Mouse (Mus musculus): ENCODE measurements around the gene Haus7. TPM values are rescaled to one million over a fixed set of nuclear protein-coding genes. Genes with fewer than 3 reads are reported as not detected.
A peak's percentile ranks its signal among the peaks of the same experiment; 100 is the strongest.

The Haus7 gene
- polyA plus RNA-seq, 1 experiment, result 32.6 TPM

DNA sequence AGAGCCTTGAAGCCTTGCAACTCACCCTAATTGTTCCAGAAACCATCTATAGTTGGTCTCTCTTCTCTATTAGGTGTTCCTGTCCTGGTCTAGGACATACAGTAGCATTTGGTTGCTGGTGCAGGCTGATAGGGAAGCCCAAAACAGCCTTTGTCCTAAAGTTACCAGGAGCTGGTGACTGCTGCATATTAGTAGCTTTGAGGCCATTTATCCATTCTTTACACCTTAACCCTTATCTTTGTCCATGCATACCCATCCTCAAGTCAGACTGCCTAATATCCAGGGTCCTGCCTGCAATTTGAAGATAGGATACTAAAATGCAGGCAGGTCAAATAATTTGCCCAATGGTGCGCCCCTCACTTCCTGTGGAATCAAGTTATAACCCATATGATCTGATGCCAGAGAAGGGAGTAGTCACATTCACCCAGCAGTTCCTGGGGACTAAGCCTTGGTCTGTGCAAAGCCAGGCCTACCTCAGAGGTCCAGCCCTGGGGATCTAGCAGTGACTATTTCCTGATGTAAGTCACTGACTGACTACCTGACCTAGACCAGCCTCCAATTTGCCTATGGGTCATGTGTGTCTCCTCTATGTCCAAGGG is 16.9 kb upstream of the Haus7 start:
- TF ChIP-seq CEBPB (IDR thresholded peaks at IDR 0.05; ENCODE audit: insufficient read depth, poor library complexity, severe bottlenecking) (no peak), POLR2AphosphoS2 (IDR thresholded peaks at IDR 0.05; ENCODE audit: insufficient read length, low read depth) (no peak), REST (IDR thresholded peaks at IDR 0.05; ENCODE audit: insufficient read depth, insufficient read length) (no peak), POLR2A (IDR thresholded peaks at IDR 0.05; ENCODE audit: insufficient read length, low read depth) (no peak), MYOD1 (IDR thresholded peaks at IDR 0.05; ENCODE audit: control insufficient read depth in 1 of 3, insufficient read length in 2 of 3, low read depth in 2 of 3) (no peak), E2F4 (IDR thresholded peaks at IDR 0.05; ENCODE audit: insufficient read depth) (no peak), USF1 (IDR thresholded peaks at IDR 0.05; ENCODE audit: low read depth) (no peak), MAX (IDR thresholded peaks at IDR 0.05; ENCODE audit: low read depth) (no peak), SRF (IDR thresholded peaks at IDR 0.05; ENCODE audit: control insufficient read depth, insufficient read length, low read depth) (no peak), TCF12 (IDR thresholded peaks at IDR 0.05; ENCODE audit: insufficient read depth, poor library complexity, severe bottlenecking) (no peak), TCF3 (IDR thresholded peaks at IDR 0.05; ENCODE audit: insufficient read length, low read depth) (no peak), MYOG (IDR thresholded peaks at IDR 0.05; ENCODE audit: control insufficient read depth in 1 of 3, insufficient read depth in 1 of 3, insufficient read length in 2 of 3, low read depth in 2 of 3) (no peak)
- Histone ChIP-seq H3ac (ENCODE audit: control insufficient read depth, insufficient read length) (no peak overlapping the region), H3K27me3 (ENCODE audit: control insufficient read depth, insufficient read depth, insufficient read length) (no peaks in the 10 kb centered on the region), H3K79me2 (ENCODE audit: control insufficient read depth, insufficient read depth) (no peaks in the 10 kb centered on the region), H3K36me3 (ENCODE audit: control insufficient read depth, insufficient read depth) (no peaks in the 10 kb centered on the region), H3K4me3 (no peak overlapping the region), H3K4me2 (ENCODE audit: low read depth) (peak overlapping the region; percentile 74)

DNA sequence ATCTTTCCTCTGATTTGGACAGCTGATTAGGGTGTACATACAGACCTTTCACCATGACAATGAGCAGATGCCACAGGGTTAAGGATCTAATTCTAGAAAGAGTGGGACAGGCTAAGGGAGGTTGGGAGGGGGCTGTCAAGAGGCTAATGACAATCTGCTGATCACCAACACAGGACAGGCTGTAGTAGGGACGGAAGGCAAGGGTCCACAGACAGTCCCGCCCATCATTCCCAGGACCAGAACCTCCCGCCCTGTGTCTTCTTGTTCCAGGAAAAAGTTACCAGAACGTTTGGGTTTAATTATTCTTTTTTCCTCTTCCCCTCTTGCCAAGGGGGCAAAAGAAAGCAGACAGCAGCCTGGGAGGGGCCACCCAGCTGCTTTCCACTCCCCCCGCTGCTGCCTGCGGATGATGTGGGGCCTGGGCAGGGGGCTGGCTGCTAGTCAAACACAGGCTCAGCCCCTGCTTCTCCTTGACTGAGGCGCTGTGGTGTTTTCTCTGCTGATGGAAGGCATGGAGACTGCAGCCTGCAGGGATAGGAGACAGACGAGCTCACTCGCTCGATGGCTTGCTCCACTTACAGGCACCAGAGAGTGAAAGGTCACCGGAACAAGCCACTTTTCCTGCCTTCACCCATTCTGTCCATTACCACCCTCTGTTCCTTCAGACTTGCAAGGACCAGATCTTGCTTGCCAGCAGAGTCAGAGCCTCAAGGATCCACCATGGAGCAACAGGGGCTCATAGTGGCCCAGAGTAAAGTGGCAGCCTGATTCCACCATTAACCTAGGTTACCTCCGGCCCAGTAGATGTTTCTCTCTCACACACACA is 15.7 kb upstream of the Haus7 start:
- Histone ChIP-seq H3ac (ENCODE audit: control insufficient read depth, insufficient read length) (no peak overlapping the region), H3K27me3 (ENCODE audit: control insufficient read depth, insufficient read depth, insufficient read length) (no peaks in the 10 kb centered on the region), H3K79me2 (ENCODE audit: control insufficient read depth, insufficient read depth) (no peaks in the 10 kb centered on the region), H3K4me2 (ENCODE audit: low read depth) (no peak overlapping the region), H3K36me3 (ENCODE audit: control insufficient read depth, insufficient read depth) (no peaks in the 10 kb centered on the region), H3K4me3 (no peak overlapping the region)
- TF ChIP-seq POLR2AphosphoS2 (IDR thresholded peaks at IDR 0.05; ENCODE audit: insufficient read length, low read depth) (no peak), REST (IDR thresholded peaks at IDR 0.05; ENCODE audit: insufficient read depth, insufficient read length) (no peak)

DNA sequence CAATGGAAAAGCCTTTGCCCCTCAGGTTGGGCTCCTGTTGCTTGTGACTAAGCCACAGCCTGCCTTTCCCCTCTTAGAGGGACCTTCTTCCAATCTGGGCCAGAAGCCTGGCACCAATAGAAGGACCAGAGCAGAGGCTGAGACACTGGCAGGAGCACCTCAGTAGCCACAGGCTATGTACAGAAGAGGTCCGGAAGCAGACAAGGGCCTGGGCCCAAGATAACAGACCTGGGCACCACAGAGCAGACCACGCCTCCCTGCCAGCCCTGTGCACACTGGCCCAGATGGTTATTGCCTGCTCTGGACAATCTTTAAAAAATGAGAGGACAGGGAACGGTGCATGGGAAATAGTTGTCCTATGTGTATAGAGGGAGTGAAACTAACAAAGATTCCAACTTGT is 12.9 kb upstream of the Haus7 start:
- Histone ChIP-seq H3K79me2 (ENCODE audit: control insufficient read depth, insufficient read depth) (no peaks in the 10 kb centered on the region), H3ac (ENCODE audit: control insufficient read depth, insufficient read length) (no peak overlapping the region), H3K4me2 (ENCODE audit: low read depth) (no peak overlapping the region), H3K4me3 (no peak overlapping the region), H3K27me3 (ENCODE audit: control insufficient read depth, insufficient read depth, insufficient read length) (no peaks in the 10 kb centered on the region), H3K36me3 (ENCODE audit: control insufficient read depth, insufficient read depth) (no peaks in the 10 kb centered on the region)
- TF ChIP-seq MAX (IDR thresholded peaks at IDR 0.05; ENCODE audit: low read depth), result no peak
- TF ChIP-seq MYOD1 (IDR thresholded peaks at IDR 0.05; ENCODE audit: control insufficient read depth in 1 of 3, insufficient read length in 2 of 3, low read depth in 2 of 3), result no peak
- TF ChIP-seq CEBPB (IDR thresholded peaks at IDR 0.05; ENCODE audit: insufficient read depth, poor library complexity, severe bottlenecking), result no peak
- TF ChIP-seq USF1 (IDR thresholded peaks at IDR 0.05; ENCODE audit: low read depth), result no peak
- no peak for TF ChIP-seq TCF12 (IDR thresholded peaks at IDR 0.05; ENCODE audit: insufficient read depth, poor library complexity, severe bottlenecking)
- TF ChIP-seq E2F4 (IDR thresholded peaks at IDR 0.05; ENCODE audit: insufficient read depth), result no peak
- no peak for TF ChIP-seq SRF (IDR thresholded peaks at IDR 0.05; ENCODE audit: control insufficient read depth, insufficient read length, low read depth)
- no peak for TF ChIP-seq TCF3 (IDR thresholded peaks at IDR 0.05; ENCODE audit: insufficient read length, low read depth)
- TF ChIP-seq MYOG (IDR thresholded peaks at IDR 0.05; ENCODE audit: control insufficient read depth in 1 of 3, insufficient read depth in 1 of 3, insufficient read length in 2 of 3, low read depth in 2 of 3), result no peak
- TF ChIP-seq POLR2A (IDR thresholded peaks at IDR 0.05; ENCODE audit: insufficient read length, low read depth), result no peak
- no peak for TF ChIP-seq REST (IDR thresholded peaks at IDR 0.05; ENCODE audit: insufficient read depth, insufficient read length)
- no peak for TF ChIP-seq POLR2AphosphoS2 (IDR thresholded peaks at IDR 0.05; ENCODE audit: insufficient read length, low read depth)

DNA sequence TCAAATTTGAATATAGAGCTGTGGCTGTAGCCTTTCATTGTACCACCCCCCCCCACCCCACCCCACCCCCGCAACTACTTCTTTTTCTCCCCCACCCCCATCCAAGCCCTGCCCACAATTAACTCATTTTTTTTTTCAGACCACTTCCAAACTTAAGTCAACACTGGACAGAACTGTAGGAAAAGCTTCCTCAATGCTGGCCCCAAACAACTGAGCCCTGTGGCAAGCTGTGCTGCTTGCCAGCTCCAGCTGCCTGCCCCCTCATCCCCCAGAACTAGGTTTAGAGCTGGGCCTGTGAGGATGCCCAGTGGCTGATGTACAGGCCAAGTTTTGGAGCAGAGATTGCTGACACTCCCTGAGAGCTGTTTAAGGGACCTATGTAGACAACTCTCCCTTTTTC is 9.9 kb upstream of the Haus7 start:
- H3K27me3 ChIP-seq (ENCODE audit: control insufficient read depth, insufficient read depth, insufficient read length), result no peaks in the 10 kb centered on the region
- TF ChIP-seq MYOG (IDR thresholded peaks at IDR 0.05; ENCODE audit: control insufficient read depth in 1 of 3, insufficient read depth in 1 of 3, insufficient read length in 2 of 3, low read depth in 2 of 3), result no peak
- no peak for TF ChIP-seq MAX (IDR thresholded peaks at IDR 0.05; ENCODE audit: low read depth)
- TF ChIP-seq USF1 (IDR thresholded peaks at IDR 0.05; ENCODE audit: low read depth), result no peak
- no peak for TF ChIP-seq POLR2AphosphoS2 (IDR thresholded peaks at IDR 0.05; ENCODE audit: insufficient read length, low read depth)
- TF ChIP-seq POLR2A (IDR thresholded peaks at IDR 0.05; ENCODE audit: insufficient read length, low read depth), result no peak
- TF ChIP-seq E2F4 (IDR thresholded peaks at IDR 0.05; ENCODE audit: insufficient read depth), result no peak
- no peak for TF ChIP-seq REST (IDR thresholded peaks at IDR 0.05; ENCODE audit: insufficient read depth, insufficient read length)
- no peak for TF ChIP-seq TCF12 (IDR thresholded peaks at IDR 0.05; ENCODE audit: insufficient read depth, poor library complexity, severe bottlenecking)
- TF ChIP-seq TCF3 (IDR thresholded peaks at IDR 0.05; ENCODE audit: insufficient read length, low read depth), result no peak
- TF ChIP-seq CEBPB (IDR thresholded peaks at IDR 0.05; ENCODE audit: insufficient read depth, poor library complexity, severe bottlenecking), result no peak
- no peak for TF ChIP-seq SRF (IDR thresholded peaks at IDR 0.05; ENCODE audit: control insufficient read depth, insufficient read length, low read depth)
- no peak for TF ChIP-seq MYOD1 (IDR thresholded peaks at IDR 0.05; ENCODE audit: control insufficient read depth in 1 of 3, insufficient read length in 2 of 3, low read depth in 2 of 3)
- H3K36me3 ChIP-seq (ENCODE audit: control insufficient read depth, insufficient read depth), result no peaks in the 10 kb centered on the region
- H3K4me2 ChIP-seq (ENCODE audit: low read depth), result no peak overlapping the region
- H3K4me3 ChIP-seq, result no peak overlapping the region
- H3K79me2 ChIP-seq (ENCODE audit: control insufficient read depth, insufficient read depth), result no peaks in the 10 kb centered on the region
- no peak overlapping the region for H3ac ChIP-seq (ENCODE audit: control insufficient read depth, insufficient read length)
